11 mouse cellular contexts compared by ENCODE assay signal in genomic region chr11:101830616-101831015, GRCm38 (mm10). TPM values are rescaled to one million over a fixed set of nuclear protein-coding genes. Genes with fewer than 3 reads are reported as not detected.
DNase-seq lines count a peak whose midpoint lies in the region; ATAC-seq and TF ChIP-seq lines count a peak whose summit lies in the region.
"Had no signal": no experiment of that assay in that cellular context is flagged by ENCODE, and none has a peak within 500 bp of the region (broad histone marks: within the 10 kb centered on the region; RNA-seq: fewer than 3 reads in every experiment).

No protein-coding gene starts in this region.

- no peak overlapping the region for H3K4me2 ChIP-seq in intestine, embryonic 14.5 days (ENCODE audit: low read length)
- H3K4me2 ChIP-seq in intestine, postnatal 0 days (replicated peaks; ENCODE audit: low read depth), result no peak overlapping the region
- peak overlapping the region; percentile 38; the same call in 1 of the 2 replicates for H3K4me2 ChIP-seq in embryonic facial prominence, embryonic 13.5 days
- H3K4me2 ChIP-seq: neural tube, embryonic 12.5 days had no signal

- H3K4me1 ChIP-seq in intestine, embryonic 14.5 days (replicated peaks; ENCODE audit: control insufficient read depth, insufficient read depth, low read length), result peaks cover 24% of the 10 kb centered on the region
- H3K4me1 ChIP-seq in intestine, postnatal 0 days (replicated peaks; ENCODE audit: control insufficient read depth, insufficient read depth, low read length), result no peaks in the 10 kb centered on the region
- H3K4me1 ChIP-seq in embryonic facial prominence, embryonic 13.5 days, result peaks cover 32% of the 10 kb centered on the region

- no peaks in the 10 kb centered on the region for H3K36me3 ChIP-seq in intestine, embryonic 14.5 days (ENCODE audit: control insufficient read depth, insufficient read depth, low read length)
- H3K36me3 ChIP-seq in intestine, postnatal 0 days (ENCODE audit: control insufficient read depth, insufficient read depth), result no peaks in the 10 kb centered on the region
- H3K36me3 ChIP-seq in embryonic facial prominence, embryonic 13.5 days, result no peaks in the 10 kb centered on the region
- H3K36me3 ChIP-seq: neural tube, embryonic 12.5 days had no signal

- peak overlapping the region; percentile 89 for H3K27ac ChIP-seq in intestine, embryonic 14.5 days (ENCODE audit: low read depth)
- H3K27ac ChIP-seq in intestine, postnatal 0 days (ENCODE audit: low read depth, low read length), result no peak overlapping the region
- peak overlapping the region; percentile 78 for H3K27ac ChIP-seq in embryonic facial prominence, embryonic 13.5 days
- H3K27ac ChIP-seq in layer of hippocampus, adult 2 months, result no peak overlapping the region
- H3K27ac ChIP-seq: neural tube, embryonic 12.5 days had no signal

- no peak for TF ChIP-seq POLR2A in brain, embryonic 14.5 days (IDR thresholded peaks at IDR 0.05; ENCODE audit: borderline replicate concordance, extremely low read depth, insufficient read depth, insufficient read length, poor library complexity, severe bottlenecking)

- no peaks in the 10 kb centered on the region for H3K27me3 ChIP-seq in intestine, embryonic 14.5 days (replicated peaks; ENCODE audit: control insufficient read depth, insufficient read depth, low read length)
- H3K27me3 ChIP-seq in intestine, postnatal 0 days (replicated peaks; ENCODE audit: control insufficient read depth, insufficient read depth, low read length), result no peaks in the 10 kb centered on the region; the same call in 1 of the 2 replicates
- no peaks in the 10 kb centered on the region; the same call in 1 of the 2 replicates for H3K27me3 ChIP-seq in embryonic facial prominence, embryonic 13.5 days
- H3K27me3 ChIP-seq: neural tube, embryonic 12.5 days had no signal

- no peak for DNase-seq in intestine, embryonic 14.5 days (ENCODE audit: low spot score)
- peak; percentile 11 for DNase-seq in brain, embryonic 14.5 days (ENCODE audit: low read depth)
- peak; percentile 9 to 35 for DNase-seq in lung, postnatal 4 days
- no peak for DNase-seq in cerebellum, adult 11 months
- DNase-seq in layer of hippocampus, adult 2 months (ENCODE audit: low spot score in 2 of 2), result no peak
- DNase-seq: liver, postnatal 0 days had no signal

- no peak overlapping the region for H3K9ac ChIP-seq in intestine, embryonic 14.5 days (ENCODE audit: low read length)
- no peak overlapping the region for H3K9ac ChIP-seq in intestine, postnatal 0 days (ENCODE audit: low read depth, low read length)
- H3K9ac ChIP-seq in embryonic facial prominence, embryonic 13.5 days, result no peak overlapping the region
- H3K9ac ChIP-seq: liver, postnatal 0 days; neural tube, embryonic 12.5 days had no signal

- H3K9me3 ChIP-seq in intestine, embryonic 14.5 days (ENCODE audit: control insufficient read depth, low read length), result no peaks in the 10 kb centered on the region
- H3K9me3 ChIP-seq in intestine, postnatal 0 days (ENCODE audit: control insufficient read depth), result no peaks in the 10 kb centered on the region
- H3K9me3 ChIP-seq in embryonic facial prominence, embryonic 13.5 days, result no peaks in the 10 kb centered on the region
- H3K9me3 ChIP-seq: neural tube, embryonic 12.5 days had no signal

- H3K4me3 ChIP-seq in intestine, embryonic 14.5 days (ENCODE audit: low read depth, low read length), result no peak overlapping the region
- H3K4me3 ChIP-seq in intestine, postnatal 0 days (ENCODE audit: low read depth, low read length), result no peak overlapping the region
- H3K4me3 ChIP-seq in embryonic facial prominence, embryonic 13.5 days, result no peak overlapping the region
- H3K4me3 ChIP-seq in layer of hippocampus, adult 2 months, result no peak overlapping the region
- H3K4me3 ChIP-seq: erythroblast, embryonic 14.5 days; neural tube, embryonic 12.5 days had no signal

- no peak for ATAC-seq in intestine, embryonic 14.5 days (replicated peaks; ENCODE audit: low FRiP score, low TSS enrichment, low read depth)
- ATAC-seq in intestine, postnatal 0 days, result no peak
- no peak for ATAC-seq in embryonic facial prominence, embryonic 13.5 days (ENCODE audit: insufficient number of reproducible peaks, insufficient read depth, low FRiP score, low TSS enrichment, low read depth)
- ATAC-seq: inflammation-experienced regulatory T-cells, adult 6 months; liver, postnatal 0 days had no signal

- 44% methylated on average over 8 of the region's 8 CpGs for WGBS in intestine, embryonic 14.5 days
- WGBS in intestine, postnatal 0 days, result 64% methylated on average over 8 of the region's 8 CpGs
- WGBS in embryonic facial prominence, embryonic 13.5 days, result 45% methylated on average over 8 of the region's 8 CpGs

- no peak for TF ChIP-seq CTCF in intestine, postnatal 0 days (IDR thresholded peaks at IDR 0.05; ENCODE audit: low read depth)
- TF ChIP-seq CTCF in brain, embryonic 14.5 days (IDR thresholded peaks at IDR 0.05; ENCODE audit: borderline replicate concordance, extremely low read depth, insufficient read depth, insufficient read length), result no peak
- TF ChIP-seq CTCF in layer of hippocampus, adult 2 months (conservative IDR thresholded peaks at IDR 0.05), result no peak

RNA-seq across cellular contexts. Expression of gene Etv4, which starts 45.4 kb away (rescaled TPM):
- 5.5 and 6.2 TPM in 2 replicates for polyA plus RNA-seq in intestine, embryonic 14.5 days (2014; fragmentation: Nextera tagmentation; extraction: Ambion mirVana)
- 1.8 and 1.9 TPM in 2 replicates for polyA plus RNA-seq in intestine, postnatal 0 days (2015; fragmentation: Nextera tagmentation; extraction: Ambion mirVana)
- polyA plus RNA-seq in brain, embryonic 14.5 days (2012; rRNA removed), result 7.3 and 10.4 TPM in 2 replicates
- polyA plus RNA-seq in embryonic facial prominence, embryonic 13.5 days (2015; fragmentation: Nextera tagmentation; extraction: Ambion mirVana), result 11.1 and 13.2 TPM in 2 replicates
- 10 to 100 TPM; 10.1 to 10.7 TPM for total RNA-seq in layer of hippocampus, adult 2 months (2021)
- polyA plus RNA-seq: erythroblast, embryonic 14.5 days had no signal

Comparison
In these comparisons a context has a peak if more than half of its experiments do, and no peak if none do; other contexts are left out.
1. H3K27ac ChIP-seq: peak in intestine, embryonic 14.5 days (single experiment) and embryonic facial prominence, embryonic 13.5 days (single experiment); none in intestine, postnatal 0 days (single experiment) and layer of hippocampus, adult 2 months (single experiment).
2. DNase-seq: peak in brain, embryonic 14.5 days (single experiment) and lung, postnatal 4 days (2 of 2); none in intestine, embryonic 14.5 days (single experiment), cerebellum, adult 11 months (single experiment) and layer of hippocampus, adult 2 months (0 of 2).